Mouse (Mus musculus) lung, postnatal 0 days (tissue): ENCODE results near the gene Dlk1. TPM values are rescaled to one million over a fixed set of nuclear protein-coding genes. Genes with fewer than 3 reads are reported as not detected.

Experiments
- ATAC-seq: fragments of 200-750 bp; cut with Nextera tagmentation; 2 replicates; pipeline ENCODE4 v1.8.0; 2017; ENCODE audit warnings: moderate library complexity
- DNase-seq: peaks from one replicate; pipeline ENCODE4 v3.0.0-alpha.2; 2016; ENCODE audit warnings: low spot score
- H3K27ac ChIP-seq: fragments of 300-500 bp; sonication (generic); 2 replicates; pipeline ENCODE4 v1.5.1; 2014; ENCODE audit warnings: antibody characterized with exemption, mild to moderate bottlenecking, low read length, mixed read lengths
- H3K27me3 ChIP-seq: fragments of 300-500 bp; sonication (generic); replicated peaks from 2 replicates; pipeline ENCODE4 v1.6.1; 2014; ENCODE audit warnings: low read length, mixed read lengths; ENCODE audit not compliant: insufficient read depth
- H3K36me3 ChIP-seq: fragments of 300-500 bp; sonication (generic); 2 replicates; pipeline ENCODE4 v1.6.1; 2014; ENCODE audit warnings: low read length, mixed read lengths; ENCODE audit not compliant: insufficient read depth
- H3K4me1 ChIP-seq: fragments of 300-500 bp; sonication (generic); 2 replicates; pipeline ENCODE4 v1.6.1; 2014; ENCODE audit warnings: antibody characterized with exemption, low read depth, low read length, mixed read lengths; ENCODE audit not compliant: insufficient read depth
- H3K4me2 ChIP-seq: fragments of 300-500 bp; sonication (generic); replicated peaks from 2 replicates; pipeline ENCODE4 v1.6.1; 2014; ENCODE audit warnings: low read depth, mild to moderate bottlenecking, low read length, moderate library complexity, mixed read lengths
- H3K4me3 ChIP-seq: fragments of 300-500 bp; sonication (generic); 2 replicates; pipeline ENCODE4 v1.5.1; 2014; ENCODE audit warnings: low read depth, low read length
- H3K9ac ChIP-seq: fragments of 300-500 bp; sonication (generic); replicated peaks from 2 replicates; pipeline ENCODE4 v1.6.1; 2014; ENCODE audit warnings: low read depth, mild to moderate bottlenecking
- H3K9me3 ChIP-seq: fragments of 300-500 bp; sonication (generic); 2 replicates; pipeline ENCODE4 v1.6.1; 2016; ENCODE audit warnings: low read length, mixed read lengths
- CTCF ChIP-seq: IDR thresholded peaks from 2 replicates; pipeline ENCODE4 v1.5.1; 2016; ENCODE audit warnings: antibody characterized with exemption, mild to moderate bottlenecking
- EP300 ChIP-seq: IDR thresholded peaks from 2 replicates; pipeline ENCODE4 v1.6.1; 2016; ENCODE audit warnings: antibody characterized with exemption, mild to moderate bottlenecking, control low read depth
- WGBS: fragments of 180-500 bp; shearing (Covaris S2); extraction: QIAGEN DNeasy Blood & Tissue Kit; methylation state at CpG from one replicate; pipeline ENCODE4 v1.1.7; 2014; 5-methylcytosine and 5-hydroxymethylcytosine counted together
- polyA plus RNA-seq: library from polyadenylated mRNA; unstranded; fragments of >200 nt; fragmentation: Nextera tagmentation; extraction: Ambion mirVana; gene quantifications from 2 replicates; pipeline ENCODE4 v1.2.1, GENCODE M21; 2015

Dlk1 gene
- polyA plus RNA-seq, 1 experiment from 2014 or later = 364 TPM

DNA sequence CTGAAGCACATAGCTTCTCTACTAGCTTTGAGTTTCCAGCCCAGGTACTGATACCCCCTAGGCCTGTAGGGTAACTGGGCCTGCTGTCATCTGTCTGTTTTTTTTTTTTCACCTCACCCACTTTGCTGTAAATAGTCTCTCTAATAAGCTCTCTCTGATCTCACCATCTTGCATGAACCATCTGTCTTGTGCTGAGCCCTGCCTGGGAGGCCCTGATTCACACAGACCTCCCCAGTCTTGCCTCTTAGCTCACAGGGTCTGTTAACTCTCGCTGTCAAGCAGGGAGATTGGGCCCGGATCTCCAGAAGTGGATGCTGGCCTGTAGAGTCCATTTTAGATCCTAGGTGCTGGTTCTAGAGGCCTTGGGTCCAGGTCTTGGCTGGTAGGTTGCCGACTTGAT, 9.3 kb upstream of the Dlk1 start:
- Histone ChIP-seq H3K9ac (no peak overlapping the region), H3K4me2 (no peak overlapping the region), H3K27ac (no peak overlapping the region), H3K27me3 (no peaks in the 10 kb centered on the region), H3K9me3 (no peaks in the 10 kb centered on the region), H3K36me3 (no peaks in the 10 kb centered on the region), H3K4me1 (peaks cover 24% of the 10 kb centered on the region), H3K4me3 (no peak overlapping the region)
- TF ChIP-seq EP300 (no peak), CTCF (no peak)
- 57% methylated on average over 3 of the region's 3 CpGs for WGBS
- no peak for DNase-seq
- ATAC-seq = no peak

DNA sequence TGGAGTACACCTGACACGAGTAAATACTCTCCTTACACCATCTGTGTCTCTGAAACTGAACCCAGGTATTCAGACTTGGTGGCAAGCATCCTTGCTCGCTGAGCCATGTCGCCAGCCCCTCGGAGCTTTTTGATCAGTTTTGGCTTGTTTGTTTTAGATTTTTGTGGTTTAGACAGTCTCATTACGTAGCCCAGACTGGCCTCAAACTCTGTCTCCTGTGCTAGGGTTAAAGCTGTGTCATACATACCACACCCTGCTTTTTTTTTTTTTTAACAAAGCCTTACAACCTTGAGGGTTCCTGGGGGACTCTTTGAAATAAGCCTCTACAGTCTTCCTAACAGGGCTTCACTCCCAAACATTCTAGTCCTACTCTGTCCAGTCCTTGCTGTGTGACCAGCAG, 7.6 kb upstream of the Dlk1 start:
- Histone ChIP-seq H3K4me1 (peaks cover 16% of the 10 kb centered on the region), H3K9me3 (no peaks in the 10 kb centered on the region), H3K4me2 (no peak overlapping the region), H3K27ac (no peak overlapping the region), H3K9ac (no peak overlapping the region), H3K36me3 (no peaks in the 10 kb centered on the region), H3K27me3 (no peaks in the 10 kb centered on the region), H3K4me3 (no peak overlapping the region)
- no peak for ATAC-seq
- 66% methylated on average over 5 of the region's 5 CpGs for WGBS
- DNase-seq = no peak
- TF ChIP-seq EP300 (no peak), CTCF (no peak)

DNA sequence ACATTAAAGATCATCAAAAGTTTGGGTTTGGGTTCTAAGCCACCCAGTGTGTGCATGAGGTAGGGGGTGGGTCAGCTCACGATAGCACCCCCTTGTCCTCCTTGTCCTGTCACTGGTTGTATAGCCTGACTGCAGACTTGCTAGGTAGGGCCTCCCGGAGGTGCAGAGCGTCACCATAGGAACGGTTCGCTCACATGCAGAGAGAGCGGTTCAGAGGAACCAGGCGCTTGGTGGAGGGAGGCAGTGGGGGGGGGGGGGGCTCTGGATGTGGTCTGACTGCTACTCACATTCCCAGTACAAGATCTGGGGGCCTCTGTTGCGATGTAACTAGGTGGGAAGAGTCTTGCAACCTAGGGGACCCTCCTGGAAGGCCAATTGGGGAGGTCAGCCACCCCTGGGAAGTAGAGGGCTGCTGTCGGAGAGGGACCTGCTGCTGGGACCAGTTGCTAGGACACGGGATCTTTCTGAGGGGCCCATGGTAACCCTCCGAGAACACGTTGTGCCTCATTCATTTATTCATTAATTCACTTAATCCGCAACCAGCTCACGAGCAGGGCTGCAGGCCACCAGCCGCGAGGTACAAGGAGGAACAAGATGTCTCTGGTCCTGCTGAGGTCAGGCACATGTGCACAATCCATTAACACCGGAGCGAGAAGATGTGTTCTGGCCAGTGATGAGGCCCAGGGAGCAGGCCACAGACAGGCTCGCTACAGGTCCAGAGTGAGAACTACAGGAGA, 7.0 kb upstream of the Dlk1 start:
- no peak overlapping the region for H3K27ac ChIP-seq
- no peak for TF ChIP-seq CTCF
- no peak for TF ChIP-seq EP300
- H3K9ac ChIP-seq = no peak overlapping the region
- no peaks in the 10 kb centered on the region for H3K9me3 ChIP-seq
- DNase-seq (no peak), ATAC-seq (0 out of 2 replicates have a peak, but pooled peaks have one; percentile 35)
- H3K4me3 ChIP-seq = no peak overlapping the region
- H3K27me3 ChIP-seq = no peaks in the 10 kb centered on the region
- 27% methylated on average over 19 of the region's 19 CpGs for WGBS
- H3K4me2 ChIP-seq = peak overlapping the region; percentile 41
- H3K4me1 ChIP-seq = peaks cover 12% of the 10 kb centered on the region
- no peaks in the 10 kb centered on the region for H3K36me3 ChIP-seq

DNA sequence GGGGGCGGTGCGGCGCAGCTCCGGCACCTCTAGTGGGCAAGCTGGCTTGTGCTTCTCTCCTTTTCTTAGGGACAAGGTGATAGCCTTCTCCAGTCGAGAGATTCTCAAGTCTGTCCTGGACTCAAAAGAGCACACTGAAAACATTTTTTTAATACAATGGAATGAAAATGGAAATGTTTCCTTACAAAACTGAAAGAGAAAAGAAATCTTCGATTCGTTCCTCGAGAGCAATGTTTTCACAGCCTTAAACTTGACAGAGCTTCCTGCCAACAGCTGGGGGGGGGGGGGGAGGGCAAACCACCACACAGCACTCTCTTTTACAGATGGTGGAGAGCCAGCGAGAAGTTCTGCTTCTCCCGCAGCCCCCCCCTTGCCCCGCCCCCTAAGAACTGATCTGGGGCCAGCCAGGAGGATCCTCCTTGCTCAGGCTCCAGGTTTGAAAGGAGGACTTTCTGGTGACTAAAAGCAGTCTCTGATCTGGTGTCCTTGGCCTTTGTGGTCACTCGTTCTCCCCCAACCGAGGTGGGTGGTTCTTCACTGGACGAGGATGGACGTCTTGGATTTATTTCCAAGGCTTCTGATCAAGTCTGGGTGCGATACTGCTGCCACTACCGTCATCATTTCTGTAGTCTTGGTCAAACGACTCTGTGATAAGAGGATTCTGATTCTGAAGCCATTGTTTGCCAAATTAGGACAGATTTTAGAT, 6.2 kb upstream of the Dlk1 start:
- Histone ChIP-seq H3K36me3 (no peaks in the 10 kb centered on the region), H3K27ac (no peak overlapping the region), H3K9ac (no peak overlapping the region), H3K4me3 (no peak overlapping the region), H3K4me1 (peaks cover 6% of the 10 kb centered on the region), H3K27me3 (peaks cover 7% of the 10 kb centered on the region; the same call in 1 of the 2 replicates), H3K4me2 (peak overlapping the region; percentile 41), H3K9me3 (no peaks in the 10 kb centered on the region)
- DNase-seq = peak; percentile 62
- no peak; the same call in 1 of the 2 replicates for ATAC-seq
- WGBS = 15% methylated on average over 18 of the region's 18 CpGs
- TF ChIP-seq CTCF (peak; percentile 53), EP300 (no peak)

DNA sequence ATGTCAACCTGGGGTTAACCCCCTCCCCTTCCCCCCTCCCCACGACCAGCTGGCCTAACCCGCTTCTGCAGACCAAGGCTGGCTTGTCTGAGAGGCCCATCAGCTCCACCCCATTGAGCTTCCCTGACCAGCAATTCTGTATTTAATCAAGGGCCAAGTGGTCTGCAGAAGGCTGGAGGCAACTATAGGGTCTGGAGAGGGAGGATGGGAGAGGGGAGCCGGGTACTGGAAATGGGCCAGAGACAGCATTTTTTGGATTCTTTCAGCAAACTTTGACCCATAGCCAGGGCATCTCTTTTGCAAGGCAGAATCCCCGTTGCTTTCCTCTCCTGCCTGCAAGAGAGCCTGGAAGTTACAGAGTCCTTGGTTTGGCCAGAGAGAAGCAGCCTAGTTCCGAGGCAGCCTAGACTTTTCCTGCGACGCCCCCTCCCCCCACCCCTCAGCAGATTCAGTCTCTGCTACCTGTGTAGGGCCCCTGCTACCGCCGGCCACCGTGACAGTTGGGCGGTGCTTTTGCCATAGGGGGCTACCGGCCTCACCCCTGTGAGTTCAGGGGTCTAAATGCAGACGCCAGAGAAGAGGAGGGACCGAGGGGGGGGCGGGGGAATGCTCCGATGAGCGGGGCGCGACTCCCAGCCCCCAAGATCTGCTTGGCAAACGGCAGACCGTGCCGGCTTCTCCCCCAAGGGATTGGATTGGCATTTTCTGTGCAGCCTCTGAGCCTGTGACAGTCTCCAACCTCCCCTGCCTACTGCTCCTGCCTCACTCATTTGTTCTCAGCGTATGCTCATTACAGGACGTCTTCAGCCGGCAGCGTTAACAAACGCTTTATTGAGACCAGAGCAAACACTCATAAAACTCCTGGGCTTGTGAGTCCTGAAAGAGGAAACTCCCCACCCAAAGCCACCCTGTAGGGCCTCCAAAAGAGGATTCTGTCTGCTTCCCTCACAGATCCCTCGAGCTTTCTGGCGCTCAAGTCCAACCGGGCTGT, 2.9 kb upstream of the Dlk1 start:
- no peak for TF ChIP-seq CTCF
- no peak for TF ChIP-seq EP300
- Histone ChIP-seq H3K4me3 (peak overlapping the region; percentile 10; the same call in 1 of the 2 replicates), H3K4me2 (peak overlapping the region; percentile 51), H3K9ac (no peak overlapping the region), H3K27me3 (peaks cover 21% of the 10 kb centered on the region; the same call in 1 of the 2 replicates), H3K4me1 (no peaks in the 10 kb centered on the region), H3K9me3 (no peaks in the 10 kb centered on the region), H3K27ac (no peak overlapping the region), H3K36me3 (no peaks in the 10 kb centered on the region)
- no peak; the same call in 1 of the 2 replicates for ATAC-seq
- WGBS = 1% methylated on average over 24 of the region's 30 CpGs
- DNase-seq = no peak
